Mouse (Mus musculus) lung, embryonic 16.5 days (tissue): ENCODE results near the gene Eif2b4. TPM values are rescaled to one million over a fixed set of nuclear protein-coding genes. Genes with fewer than 3 reads are reported as not detected.

Experiments used
- ATAC-seq: fragments of 200-750 bp; cut with Nextera tagmentation; 2 replicates; pipeline ENCODE4 v1.8.0; 2017; ENCODE audit warnings: low read depth, mild to moderate bottlenecking, moderate library complexity
- H3K27ac ChIP-seq: fragments of 300-500 bp; sonication (generic); 2 replicates; pipeline ENCODE4 v1.5.1; 2014; ENCODE audit warnings: mild to moderate bottlenecking, control low read depth, low read length
- H3K27me3 ChIP-seq: fragments of 300-500 bp; sonication (generic); 2 replicates; pipeline ENCODE4 v1.6.1; 2014; ENCODE audit warnings: low read depth, low read length, mixed read lengths; ENCODE audit not compliant: control insufficient read depth, insufficient read depth
- H3K36me3 ChIP-seq: fragments of 300-500 bp; sonication (generic); 2 replicates; pipeline ENCODE4 v1.6.1; 2014; ENCODE audit warnings: low read length; ENCODE audit not compliant: control insufficient read depth, insufficient read depth
- H3K4me1 ChIP-seq: fragments of 300-500 bp; sonication (generic); replicated peaks from 2 replicates; pipeline ENCODE4 v1.6.1; 2014; ENCODE audit warnings: low read length, mixed read lengths; ENCODE audit not compliant: control insufficient read depth, insufficient read depth
- H3K4me2 ChIP-seq: fragments of 300-500 bp; sonication (generic); 2 replicates; pipeline ENCODE4 v1.6.1; 2014; ENCODE audit warnings: low read depth, low read length, control low read depth
- H3K4me3 ChIP-seq: fragments of 300-500 bp; sonication (generic); 2 replicates; pipeline ENCODE4 v1.5.1; 2014; ENCODE audit warnings: mild to moderate bottlenecking, low read length, control low read depth
- H3K9ac ChIP-seq: fragments of 300-500 bp; sonication (generic); 2 replicates; pipeline ENCODE4 v1.6.1; 2014; ENCODE audit warnings: low read length, control low read depth
- H3K9me3 ChIP-seq: fragments of 300-500 bp; sonication (generic); 2 replicates; pipeline ENCODE4 v1.6.1; 2016; ENCODE audit warnings: low read length; ENCODE audit not compliant: control insufficient read depth
- WGBS: fragments of 180-500 bp; shearing (Covaris S2); extraction: QIAGEN DNeasy Blood & Tissue Kit; methylation state at CpG from one replicate; pipeline ENCODE4 v1.1.7; 2014; 5-methylcytosine and 5-hydroxymethylcytosine counted together
- polyA plus RNA-seq: library from polyadenylated mRNA; unstranded; fragments of >200 nt; fragmentation: Nextera tagmentation; extraction: Ambion mirVana; gene quantifications from 2 replicates; pipeline ENCODE4 v1.2.1, GENCODE M21; 2015

The Eif2b4 gene
- polyA plus RNA-seq, 1 experiment from 2014 or later = 58.9 TPM

DNA sequence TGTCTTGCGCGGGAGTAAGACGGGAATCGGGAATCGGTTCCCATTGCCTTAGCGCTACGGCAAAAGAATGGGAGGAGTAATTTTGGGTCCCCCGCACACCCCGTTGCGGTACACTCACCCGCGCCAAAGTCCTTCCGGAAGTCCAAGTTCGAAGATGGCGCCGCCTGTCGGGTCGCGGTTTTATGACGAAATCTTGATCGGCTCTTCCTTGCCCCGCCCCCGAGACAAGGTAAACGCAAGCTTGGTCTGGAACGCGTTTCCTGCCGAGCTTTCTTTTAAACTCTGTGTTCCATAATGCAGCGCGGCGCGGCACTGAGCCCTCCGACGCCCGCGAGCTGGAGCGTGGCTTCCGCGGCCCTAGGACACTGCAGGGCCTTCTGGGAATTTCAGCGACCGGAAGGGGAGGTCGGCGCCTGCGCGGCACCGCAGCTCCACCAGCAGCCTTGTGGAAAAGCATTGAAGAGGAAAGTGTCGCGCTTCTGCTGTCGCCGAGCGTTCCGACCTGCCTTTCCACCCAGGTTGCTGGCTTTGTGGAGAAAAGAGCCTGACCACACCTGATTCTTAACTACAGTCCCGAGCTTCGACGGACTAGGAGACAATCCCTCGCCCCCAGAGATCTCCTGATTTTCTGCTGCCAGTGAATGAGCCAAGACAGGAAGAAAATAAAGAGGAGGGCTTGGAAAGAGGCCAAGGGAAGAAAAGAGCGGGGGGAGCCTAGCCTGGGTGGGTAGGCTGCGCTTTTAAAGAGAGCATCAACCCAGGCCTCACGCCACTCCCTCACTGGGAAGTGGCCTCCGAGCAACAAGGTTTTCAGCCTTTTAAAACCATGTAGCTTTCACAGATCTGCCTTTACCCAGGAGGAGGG, 13.2 kb downstream of the Eif2b4 start, which contains the start of the genes Gm29609 and Gtf3c2:
Gene Gm29609 (minus strand): TSS at position 146 of the 865 bp plus-strand sequence.
Gene Gtf3c2 (minus strand): TSS at position 379 of the 865 bp plus-strand sequence.
- no peaks in the 10 kb centered on the region for H3K27me3 ChIP-seq
- no peaks in the 10 kb centered on the region for H3K9me3 ChIP-seq
- peak within 1 kb of the TSS; percentile 97 for H3K4me3 ChIP-seq
- H3K4me1 ChIP-seq = peaks cover 8% of the 10 kb centered on the region
- H3K4me2 ChIP-seq = peak within 1 kb of the TSS; percentile 87
- ATAC-seq = peak; percentile 98
- H3K9ac ChIP-seq = peak within 1 kb of the TSS; percentile 82
- H3K36me3 ChIP-seq = no peaks in the 10 kb centered on the region
- WGBS = under 1% methylated on average over 59 of the region's 59 CpGs
- H3K27ac ChIP-seq = peak within 1 kb of the TSS; percentile 100

DNA sequence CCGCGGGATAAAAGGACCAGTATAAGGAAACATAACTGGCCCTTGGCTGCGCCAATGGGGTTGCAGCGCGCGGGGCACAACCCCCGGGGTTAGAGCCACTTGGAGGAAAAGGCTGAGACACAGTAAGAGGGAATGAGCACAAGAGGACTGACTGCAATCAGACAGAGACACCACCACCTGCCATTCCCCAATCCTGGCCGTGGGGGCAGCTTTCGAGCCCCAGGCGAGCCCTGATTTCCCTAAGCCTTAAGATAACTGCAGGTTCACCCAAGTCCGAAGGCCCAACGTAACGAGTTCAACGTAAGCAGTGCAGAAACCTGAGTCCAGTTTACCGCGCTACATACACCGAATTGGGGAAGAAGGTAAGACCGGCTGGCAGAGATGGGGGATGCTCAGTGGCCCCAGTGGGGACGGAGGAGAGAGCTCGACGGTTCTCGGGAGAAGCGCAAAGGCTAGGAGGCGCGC, 13.9 kb downstream of the Eif2b4 start:
- H3K9me3 ChIP-seq = no peaks in the 10 kb centered on the region
- H3K27ac ChIP-seq = peak overlapping the region; percentile 100
- no peaks in the 10 kb centered on the region for H3K27me3 ChIP-seq
- peak; percentile 66 for ATAC-seq
- H3K4me3 ChIP-seq = peak overlapping the region; percentile 97
- WGBS = 0% methylated on average over 25 of the region's 25 CpGs
- H3K4me2 ChIP-seq = peak overlapping the region; percentile 87
- H3K36me3 ChIP-seq = no peaks in the 10 kb centered on the region
- peaks cover 8% of the 10 kb centered on the region for H3K4me1 ChIP-seq
- peak overlapping the region; percentile 82 for H3K9ac ChIP-seq

DNA sequence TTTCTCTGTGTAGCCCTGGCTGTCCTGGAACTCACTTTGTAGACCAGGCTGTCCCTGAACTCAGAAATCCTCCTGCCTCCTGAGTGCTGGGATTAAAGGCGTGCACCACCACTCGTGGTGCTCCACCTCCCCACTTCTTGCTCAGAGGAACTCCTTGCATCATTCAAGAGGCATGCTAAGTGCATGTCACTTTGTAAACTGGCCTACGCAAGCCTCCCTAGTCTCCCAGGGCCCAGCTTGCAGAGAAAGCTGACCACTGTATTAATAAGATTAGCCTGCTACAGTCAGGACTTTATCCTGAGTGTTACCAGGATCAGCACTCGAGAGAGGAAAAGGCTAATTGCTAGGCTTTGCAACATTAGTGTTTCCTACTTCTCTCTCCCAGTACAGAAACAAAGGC, 24.6 kb downstream of the Eif2b4 start:
- WGBS = 79% methylated on average over 4 of the region's 4 CpGs
- no peaks in the 10 kb centered on the region for H3K27me3 ChIP-seq
- H3K4me3 ChIP-seq = no peak overlapping the region
- H3K4me2 ChIP-seq = no peak overlapping the region
- H3K9me3 ChIP-seq = no peaks in the 10 kb centered on the region
- no peak overlapping the region for H3K9ac ChIP-seq
- H3K36me3 ChIP-seq = peaks cover 59% of the 10 kb centered on the region
- no peaks in the 10 kb centered on the region for H3K4me1 ChIP-seq
- ATAC-seq = no peak
- H3K27ac ChIP-seq = no peak overlapping the region

- H3K27me3 ChIP-seq = no peaks in the 10 kb centered on the region
- WGBS = 81% methylated on average over 1 of the region's 1 CpGs
- no peak overlapping the region for H3K27ac ChIP-seq
- no peaks in the 10 kb centered on the region for H3K4me1 ChIP-seq
- no peak overlapping the region for H3K4me3 ChIP-seq
- no peaks in the 10 kb centered on the region for H3K9me3 ChIP-seq
- no peak overlapping the region for H3K9ac ChIP-seq
- ATAC-seq = no peak
- H3K36me3 ChIP-seq = peaks cover 61% of the 10 kb centered on the region
- no peak overlapping the region for H3K4me2 ChIP-seq
Observed at GRCm38 (mm10) chr5:31164878-31165277, 28.4 kb downstream of the Eif2b4 start.

DNA sequence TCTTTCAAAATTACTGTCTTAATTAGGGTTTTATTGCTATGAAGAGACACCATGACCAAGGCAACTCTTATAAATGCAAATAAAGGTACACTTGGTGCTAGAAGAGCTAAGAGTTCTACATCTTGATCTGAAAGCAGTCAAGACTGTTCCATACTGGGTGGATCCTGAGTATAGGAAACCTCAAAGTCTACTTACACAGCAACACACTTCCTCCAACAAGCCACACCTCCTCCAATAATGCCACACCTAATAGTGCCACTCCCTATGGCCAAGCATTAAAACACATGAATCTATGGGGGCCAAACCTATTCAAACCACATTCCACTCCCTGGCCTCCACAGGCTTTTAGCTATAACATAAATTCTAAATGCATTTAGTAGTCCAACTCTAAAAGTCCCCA, 30.8 kb downstream of the Eif2b4 start:
- no peak for ATAC-seq
- H3K9me3 ChIP-seq = no peaks in the 10 kb centered on the region
- no peaks in the 10 kb centered on the region for H3K27me3 ChIP-seq
- no peaks in the 10 kb centered on the region for H3K4me1 ChIP-seq
- no peak overlapping the region for H3K4me3 ChIP-seq
- no peak overlapping the region for H3K4me2 ChIP-seq
- H3K36me3 ChIP-seq = peaks cover 66% of the 10 kb centered on the region
- no peak overlapping the region for H3K9ac ChIP-seq
- no peak overlapping the region for H3K27ac ChIP-seq

- peak within 1 kb of the TSS; percentile 80 for H3K4me2 ChIP-seq
- H3K27ac ChIP-seq = peak within 1 kb of the TSS; percentile 75
- peak; percentile 96 for ATAC-seq
- no peaks in the 10 kb centered on the region for H3K9me3 ChIP-seq
- H3K4me1 ChIP-seq = peaks cover 5% of the 10 kb centered on the region
- no peaks in the 10 kb centered on the region for H3K27me3 ChIP-seq
- WGBS = under 1% methylated on average over 19 of the region's 19 CpGs
- H3K36me3 ChIP-seq = peaks cover 23% of the 10 kb centered on the region
- peak within 1 kb of the TSS; percentile 81 for H3K9ac ChIP-seq
- peak within 1 kb of the TSS; percentile 72 for H3K4me3 ChIP-seq
Observed at GRCm38 (mm10) chr5:31154152-31154553, 39.1 kb downstream of the Eif2b4 start, which contains the start of gene Mpv17. Mpv17 (minus strand) TSS chr5:31154251.

DNA sequence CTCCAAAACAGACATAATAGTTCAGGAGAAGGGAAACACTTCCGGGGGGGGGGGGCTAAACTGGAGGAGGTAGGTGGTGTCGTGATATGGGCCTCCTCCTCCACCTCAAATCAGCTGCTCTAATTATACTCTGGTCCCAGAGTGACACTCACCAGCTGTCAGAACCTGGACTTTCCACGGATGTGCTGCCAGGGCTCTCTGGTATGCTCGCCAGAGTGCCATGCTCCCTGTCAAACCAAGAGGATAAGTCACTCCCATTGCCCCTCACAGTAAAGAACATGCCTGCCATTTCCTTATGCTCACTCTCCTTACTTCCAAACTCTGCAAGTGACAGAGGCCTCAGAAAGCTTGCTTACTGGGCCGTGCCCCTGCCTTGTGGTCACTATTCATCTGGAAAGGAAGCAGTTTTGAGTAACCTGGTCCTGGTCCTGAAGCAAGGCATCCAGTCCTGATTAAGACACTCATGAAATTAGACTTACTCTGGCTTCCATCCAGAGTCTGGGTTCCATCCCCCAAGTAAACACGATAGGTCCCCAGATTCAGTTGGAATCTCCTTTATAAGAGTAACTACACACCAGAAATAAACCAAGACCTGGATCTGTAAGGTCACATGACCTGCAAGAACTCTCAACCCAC, 39.6 kb downstream of the Eif2b4 start:
- H3K4me1 ChIP-seq = peaks cover 5% of the 10 kb centered on the region
- WGBS = 25% methylated on average over 6 of the region's 6 CpGs
- peak overlapping the region; percentile 75; the same call in 1 of the 2 replicates for H3K27ac ChIP-seq
- H3K9me3 ChIP-seq = no peaks in the 10 kb centered on the region
- no peaks in the 10 kb centered on the region for H3K27me3 ChIP-seq
- peak overlapping the region; percentile 72 for H3K4me3 ChIP-seq
- peaks cover 18% of the 10 kb centered on the region for H3K36me3 ChIP-seq
- peak; percentile 20 for ATAC-seq
- peak overlapping the region; percentile 81 for H3K9ac ChIP-seq
- H3K4me2 ChIP-seq = peak overlapping the region; percentile 80

GRCm38 (mm10) chr5:31151746-31152145, 41.5 kb downstream of the Eif2b4 start:
- H3K9me3 ChIP-seq = no peaks in the 10 kb centered on the region
- H3K36me3 ChIP-seq = peaks cover 1% of the 10 kb centered on the region; the same call in 1 of the 2 replicates
- no peak for ATAC-seq
- WGBS = 79% methylated on average over 3 of the region's 3 CpGs
- H3K4me1 ChIP-seq = peaks cover 5% of the 10 kb centered on the region
- H3K4me3 ChIP-seq = no peak overlapping the region
- H3K27me3 ChIP-seq = no peaks in the 10 kb centered on the region
- no peak overlapping the region for H3K9ac ChIP-seq
- H3K4me2 ChIP-seq = no peak overlapping the region
- no peak overlapping the region for H3K27ac ChIP-seq

GRCm38 (mm10) chr5:31149781-31150180, 43.4 kb downstream of the Eif2b4 start:
- Histone ChIP-seq H3K4me1 (peaks cover 5% of the 10 kb centered on the region), H3K36me3 (no peaks in the 10 kb centered on the region; the same call in 1 of the 2 replicates), H3K27ac (no peak overlapping the region), H3K4me2 (no peak overlapping the region), H3K27me3 (no peaks in the 10 kb centered on the region), H3K4me3 (no peak overlapping the region), H3K9me3 (no peaks in the 10 kb centered on the region), H3K9ac (no peak overlapping the region)
- 87% methylated on average over 4 of the region's 4 CpGs for WGBS
- ATAC-seq = no peak
